Mouse (Mus musculus): ENCODE measurements around the gene Epb41l2. TPM values are rescaled to one million over a fixed set of nuclear protein-coding genes. Genes with fewer than 3 reads are reported as not detected.
A peak's percentile ranks its signal among the peaks of the same experiment; 100 is the strongest.

Epb41l2 gene
- total RNA-seq, 2 experiments from 2014 or later = 188 to 212 TPM

- DNase-seq (ENCODE audit: extremely low spot score in 1 of 2, low spot score in 2 of 2) = peak in 1 of 2 experiments; percentile 53
- intact Hi-C loops (cut with DNase I) = loop anchor here (5.0 kb wide), 2 partner anchors 63 to 77 kb away; no protein-coding TSS in a partner anchor
These were observed 587 bp downstream of the Epb41l2 start for GRCm38 (mm10) chr10:25359959-25360811.

GRCm38 (mm10) chr10:25362235-25362634 is 2.6 kb downstream of the Epb41l2 start:
- intact Hi-C loops (cut with DNase I) = loop anchor here (5.0 kb wide), 2 partner anchors 65 to 75 kb away; no protein-coding TSS in a partner anchor
- no peak for DNase-seq (ENCODE audit: extremely low spot score in 1 of 2, low spot score in 2 of 2)

- intact Hi-C loops (cut with DNase I) = no loop called here
- no peak for DNase-seq (ENCODE audit: extremely low spot score in 1 of 2, low spot score in 2 of 2)
These were observed 5.6 kb downstream of the Epb41l2 start for GRCm38 (mm10) chr10:25365158-25365557.

- no peak for DNase-seq (ENCODE audit: extremely low spot score in 1 of 2, low spot score in 2 of 2)
- intact Hi-C loops (cut with DNase I) = no loop called here
These were observed 6.1 kb downstream of the Epb41l2 start for GRCm38 (mm10) chr10:25365708-25366107.

- intact Hi-C loops (cut with DNase I) = no loop called here
These were observed 7.1 kb downstream of the Epb41l2 start for GRCm38 (mm10) chr10:25366691-25367090.

GRCm38 (mm10) chr10:25368928-25369327 is 9.3 kb downstream of the Epb41l2 start:
- no peak for DNase-seq (ENCODE audit: extremely low spot score in 1 of 2, low spot score in 2 of 2)
- intact Hi-C loops (cut with DNase I) = no loop called here

More at GRCm38 (mm10) chr10:25366691-25367090, 7.1 kb downstream of the Epb41l2 start:
- no peak for DNase-seq (ENCODE audit: extremely low spot score in 1 of 2, low spot score in 2 of 2)

GRCm38 (mm10) chr10:25369691-25370090 is 10.1 kb downstream of the Epb41l2 start:
- intact Hi-C loops (cut with DNase I) = no loop called here
- no peak for DNase-seq (ENCODE audit: extremely low spot score in 1 of 2, low spot score in 2 of 2)

- no peak for DNase-seq (ENCODE audit: extremely low spot score in 1 of 2, low spot score in 2 of 2)
- intact Hi-C loops (cut with DNase I) = no loop called here
These were observed 11.7 kb downstream of the Epb41l2 start for GRCm38 (mm10) chr10:25371336-25371735.

GRCm38 (mm10) chr10:25371915-25372371 is 12.3 kb downstream of the Epb41l2 start:
- DNase-seq (ENCODE audit: extremely low spot score in 1 of 2, low spot score in 2 of 2) = no peak
- intact Hi-C loops (cut with DNase I) = no loop called here

GRCm38 (mm10) chr10:25372510-25373148 is 13.0 kb downstream of the Epb41l2 start:
- DNase-seq (ENCODE audit: extremely low spot score in 1 of 2, low spot score in 2 of 2) = no peak
- intact Hi-C loops (cut with DNase I) = no loop called here

GRCm38 (mm10) chr10:25375036-25375435 is 15.4 kb downstream of the Epb41l2 start:
- no peak for DNase-seq (ENCODE audit: extremely low spot score in 1 of 2, low spot score in 2 of 2)
- intact Hi-C loops (cut with DNase I) = no loop called here

GRCm38 (mm10) chr10:25380746-25381481 is 21.3 kb downstream of the Epb41l2 start:
- no peak for DNase-seq (ENCODE audit: extremely low spot score in 1 of 2, low spot score in 2 of 2)
- intact Hi-C loops (cut with DNase I) = no loop called here

GRCm38 (mm10) chr10:25381951-25382350 is 22.4 kb downstream of the Epb41l2 start:
- DNase-seq (ENCODE audit: extremely low spot score in 1 of 2, low spot score in 2 of 2) = peak in 1 of 2 experiments; percentile 26
- intact Hi-C loops (cut with DNase I) = no loop called here

- DNase-seq (ENCODE audit: extremely low spot score in 1 of 2, low spot score in 2 of 2) = no peak
- intact Hi-C loops (cut with DNase I) = no loop called here
These were observed 23.6 kb downstream of the Epb41l2 start for GRCm38 (mm10) chr10:25383171-25383570.

GRCm38 (mm10) chr10:25384391-25384790 is 24.8 kb downstream of the Epb41l2 start:
- intact Hi-C loops (cut with DNase I) = no loop called here

GRCm38 (mm10) chr10:25385811-25386580 is 26.4 kb downstream of the Epb41l2 start:
- intact Hi-C loops (cut with DNase I) = no loop called here
- no peak for DNase-seq (ENCODE audit: extremely low spot score in 1 of 2, low spot score in 2 of 2)

More at GRCm38 (mm10) chr10:25384391-25384790, 24.8 kb downstream of the Epb41l2 start:
- DNase-seq (ENCODE audit: extremely low spot score in 1 of 2, low spot score in 2 of 2) = no peak

- intact Hi-C loops (cut with DNase I) = no loop called here
These were observed 27.3 kb downstream of the Epb41l2 start for GRCm38 (mm10) chr10:25386868-25387267.

GRCm38 (mm10) chr10:25387268-25387667 is 27.7 kb downstream of the Epb41l2 start:
- intact Hi-C loops (cut with DNase I) = no loop called here
- no peak for DNase-seq (ENCODE audit: extremely low spot score in 1 of 2, low spot score in 2 of 2)

More at GRCm38 (mm10) chr10:25386868-25387267, 27.3 kb downstream of the Epb41l2 start:
- no peak for DNase-seq (ENCODE audit: extremely low spot score in 1 of 2, low spot score in 2 of 2)
